Mouse (Mus musculus): Measurements from ENCODE around the gene Mr1. TPM values are rescaled to one million over a fixed set of nuclear protein-coding genes. Genes with fewer than 3 reads are reported as not detected.
A peak's percentile ranks its signal among the peaks of the same experiment; 100 is the strongest.

Mr1 gene
- polyA plus RNA-seq, 1 experiment from 2014 or later, result 8.6 TPM

DNA sequence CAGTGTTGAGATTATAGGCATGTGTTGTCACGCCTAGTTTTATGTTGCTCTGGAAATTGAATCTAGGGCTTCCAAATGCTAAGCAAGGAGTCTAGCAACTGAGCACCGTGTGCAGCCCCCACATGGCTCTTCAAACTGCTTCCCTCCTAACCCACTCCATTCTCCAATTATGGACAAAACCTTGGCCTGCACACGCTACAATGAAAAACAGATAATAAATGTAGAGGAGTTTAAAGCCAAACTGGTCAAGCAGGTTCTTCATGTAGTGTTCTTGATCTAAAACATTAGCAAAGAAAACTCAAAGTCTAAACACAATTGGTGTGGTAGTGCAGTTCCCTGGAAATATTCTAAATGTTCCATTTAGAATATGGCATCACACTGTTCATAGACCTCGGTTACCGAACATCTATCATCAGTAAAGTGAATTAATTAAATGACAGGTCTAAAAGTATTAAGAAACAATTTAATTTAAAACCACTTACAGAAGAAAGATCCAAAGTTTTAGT is 19.1 kb downstream of the Mr1 start:
- Histone ChIP-seq H3K27ac (replicated peaks in 1 of 2; ENCODE audit: control insufficient read depth in 1 of 2, insufficient read depth in 1 of 2, low read depth in 2 of 2, low read length in 2 of 2) (no peak overlapping the region), H3K9me3 (ENCODE audit: control insufficient read depth, low read length) (no peaks in the 10 kb centered on the region), H3K36me3 (ENCODE audit: control insufficient read depth, insufficient read depth, low read length) (no peaks in the 10 kb centered on the region), H3K27me3 (ENCODE audit: control insufficient read depth, insufficient read depth, low read length) (no peaks in the 10 kb centered on the region), H3K4me3 (ENCODE audit: control insufficient read depth in 1 of 2, insufficient read depth in 1 of 2, low read depth in 1 of 2, low read length in 2 of 2) (no peak overlapping the region), H3K4me1 (ENCODE audit: control insufficient read depth in 2 of 2, insufficient read depth in 2 of 2, low read length in 2 of 2) (peaks cover 0 to 1% of the 10 kb centered on the region in 2 experiments; a peak in 2 of 4 replicates), H3K4me2 (ENCODE audit: low read length) (no peak overlapping the region), H3K9ac (ENCODE audit: low read length) (no peak overlapping the region)
- no peak for ATAC-seq (ENCODE audit: insufficient number of reproducible peaks, insufficient read depth, low FRiP score, low read depth)
- WGBS, result 85% methylated on average over 5 of the region's 5 CpGs

DNA sequence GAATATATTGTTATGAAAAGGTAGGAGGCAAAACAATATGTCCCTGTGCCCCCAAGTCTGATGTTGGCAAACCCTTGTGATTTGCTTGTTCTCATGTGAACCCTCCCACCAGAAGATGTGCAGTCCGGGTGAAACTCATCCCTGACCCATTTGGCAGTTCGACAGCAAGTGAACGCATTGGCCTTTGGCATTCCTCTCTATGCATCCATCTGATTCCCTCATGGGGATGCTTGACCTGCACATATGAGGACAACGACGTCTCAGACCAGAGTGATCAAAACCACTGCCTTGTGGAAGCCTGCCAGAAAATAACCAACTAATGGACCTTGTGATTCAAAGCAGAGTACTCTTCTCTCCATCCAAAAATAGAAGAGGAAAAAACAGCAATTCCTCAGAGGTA is 19.9 kb downstream of the Mr1 start:
- no peak overlapping the region for H3K4me2 ChIP-seq (ENCODE audit: low read length)
- H3K4me1 ChIP-seq (ENCODE audit: control insufficient read depth in 2 of 2, insufficient read depth in 2 of 2, low read length in 2 of 2), result peaks cover 0 to 3% of the 10 kb centered on the region in 2 experiments; a peak in 2 of 4 replicates
- no peak for ATAC-seq (ENCODE audit: insufficient number of reproducible peaks, insufficient read depth, low FRiP score, low read depth)
- no peaks in the 10 kb centered on the region for H3K36me3 ChIP-seq (ENCODE audit: control insufficient read depth, insufficient read depth, low read length)
- no peak overlapping the region for H3K4me3 ChIP-seq (ENCODE audit: control insufficient read depth in 1 of 2, insufficient read depth in 1 of 2, low read depth in 1 of 2, low read length in 2 of 2)
- WGBS, result 69% methylated on average over 5 of the region's 5 CpGs
- H3K27ac ChIP-seq (replicated peaks in 1 of 2; ENCODE audit: control insufficient read depth in 1 of 2, insufficient read depth in 1 of 2, low read depth in 2 of 2, low read length in 2 of 2), result no peak overlapping the region
- H3K9me3 ChIP-seq (ENCODE audit: control insufficient read depth, low read length), result no peaks in the 10 kb centered on the region
- no peaks in the 10 kb centered on the region for H3K27me3 ChIP-seq (ENCODE audit: control insufficient read depth, insufficient read depth, low read length)
- H3K9ac ChIP-seq (ENCODE audit: low read length), result no peak overlapping the region

DNA sequence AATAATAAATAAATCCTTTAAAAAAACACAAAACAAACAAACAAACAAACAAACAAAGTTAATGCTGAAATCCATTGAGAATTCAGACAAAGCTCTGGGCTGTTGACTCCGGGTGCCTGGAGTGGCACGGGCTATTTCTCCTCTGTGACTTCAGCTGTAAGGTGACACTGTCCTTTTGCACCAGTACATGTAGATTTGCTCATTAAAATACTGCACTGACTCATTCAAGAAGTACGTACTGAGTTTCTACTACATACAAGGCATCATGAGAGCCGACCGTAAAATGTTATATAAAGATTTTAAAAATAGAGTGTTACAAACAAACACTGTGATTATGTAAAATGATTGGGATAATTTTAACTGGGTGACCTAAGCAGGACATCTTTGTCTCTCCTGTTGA is 22.2 kb downstream of the Mr1 start:
- no peak overlapping the region for H3K4me2 ChIP-seq (ENCODE audit: low read length)
- no peaks in the 10 kb centered on the region for H3K9me3 ChIP-seq (ENCODE audit: control insufficient read depth, low read length)
- WGBS, result 78% methylated on average over 5 of the region's 5 CpGs
- no peaks in the 10 kb centered on the region for H3K27me3 ChIP-seq (ENCODE audit: control insufficient read depth, insufficient read depth, low read length)
- H3K9ac ChIP-seq (ENCODE audit: low read length), result no peak overlapping the region
- no peak overlapping the region for H3K4me3 ChIP-seq (ENCODE audit: control insufficient read depth in 1 of 2, insufficient read depth in 1 of 2, low read depth in 1 of 2, low read length in 2 of 2)
- ATAC-seq (ENCODE audit: insufficient number of reproducible peaks, insufficient read depth, low FRiP score, low read depth), result no peak
- H3K4me1 ChIP-seq (ENCODE audit: control insufficient read depth in 2 of 2, insufficient read depth in 2 of 2, low read length in 2 of 2), result peaks cover 0 to 3% of the 10 kb centered on the region in 2 experiments; a peak in 2 of 4 replicates
- H3K36me3 ChIP-seq (ENCODE audit: control insufficient read depth, insufficient read depth, low read length), result no peaks in the 10 kb centered on the region
- H3K27ac ChIP-seq (replicated peaks in 1 of 2; ENCODE audit: control insufficient read depth in 1 of 2, insufficient read depth in 1 of 2, low read depth in 2 of 2, low read length in 2 of 2), result no peak overlapping the region

DNA sequence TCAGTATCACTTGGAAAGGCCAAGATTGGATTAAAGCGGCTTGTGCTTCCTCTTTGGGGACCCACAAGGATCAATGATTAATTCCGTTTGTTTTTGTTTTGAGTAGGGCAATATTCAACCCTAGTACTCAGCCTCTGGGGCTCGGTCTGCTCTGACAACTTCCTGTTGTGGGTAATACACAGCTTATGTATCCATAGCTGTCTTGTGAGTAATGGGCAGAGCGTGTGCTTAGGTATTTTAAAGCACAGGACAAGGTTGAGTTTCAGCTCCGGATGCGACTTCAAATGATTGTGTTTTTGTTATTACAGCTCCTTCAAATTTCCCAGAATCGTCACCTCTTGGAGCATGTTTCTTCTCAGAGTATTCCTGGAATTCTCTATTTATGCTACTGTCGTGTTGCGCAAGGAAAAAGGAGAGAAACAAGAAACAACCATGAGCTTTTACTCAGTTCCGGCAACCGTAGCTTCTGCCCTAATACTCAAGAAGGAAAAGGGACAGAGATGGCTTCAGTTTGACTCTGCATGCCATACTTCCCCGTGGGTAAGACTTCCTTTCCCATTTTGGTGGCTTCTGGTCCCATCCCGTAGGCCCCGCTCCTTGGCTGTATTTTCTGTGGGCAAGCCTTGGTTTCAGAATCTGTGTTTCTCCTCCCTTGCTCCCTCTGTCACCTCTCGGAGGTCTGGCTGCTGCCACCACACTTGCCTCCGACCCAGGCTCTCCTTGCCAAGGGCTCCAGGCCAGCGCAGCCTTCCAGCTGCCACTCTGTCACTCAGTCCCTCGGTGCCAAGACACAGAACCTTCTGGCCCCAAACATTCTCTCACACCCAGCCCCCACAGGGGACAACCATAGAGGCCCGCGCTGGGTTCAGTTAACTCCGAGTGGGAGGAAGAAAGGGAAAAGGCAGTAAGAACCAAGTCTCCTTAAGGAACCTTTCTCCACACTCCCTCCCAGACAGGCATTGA is 24.4 kb downstream of the Mr1 start:
- Histone ChIP-seq H3K36me3 (ENCODE audit: control insufficient read depth, insufficient read depth, low read length) (no peaks in the 10 kb centered on the region), H3K9me3 (ENCODE audit: control insufficient read depth, low read length) (no peaks in the 10 kb centered on the region), H3K27me3 (ENCODE audit: control insufficient read depth, insufficient read depth, low read length) (no peaks in the 10 kb centered on the region), H3K27ac (replicated peaks in 1 of 2; ENCODE audit: control insufficient read depth in 1 of 2, insufficient read depth in 1 of 2, low read depth in 2 of 2, low read length in 2 of 2) (no peak overlapping the region; a peak in 1 of 4 replicates), H3K4me1 (ENCODE audit: control insufficient read depth in 2 of 2, insufficient read depth in 2 of 2, low read length in 2 of 2) (peaks cover 0 to 3% of the 10 kb centered on the region in 2 experiments; a peak in 2 of 4 replicates), H3K4me3 (ENCODE audit: control insufficient read depth in 1 of 2, insufficient read depth in 1 of 2, low read depth in 1 of 2, low read length in 2 of 2) (no peak overlapping the region), H3K4me2 (ENCODE audit: low read length) (no peak overlapping the region), H3K9ac (ENCODE audit: low read length) (no peak overlapping the region)
- ATAC-seq (ENCODE audit: insufficient number of reproducible peaks, insufficient read depth, low FRiP score, low read depth), result peak; percentile 50; the same call in 1 of the 2 replicates
- WGBS, result 72% methylated on average over 21 of the region's 21 CpGs

DNA sequence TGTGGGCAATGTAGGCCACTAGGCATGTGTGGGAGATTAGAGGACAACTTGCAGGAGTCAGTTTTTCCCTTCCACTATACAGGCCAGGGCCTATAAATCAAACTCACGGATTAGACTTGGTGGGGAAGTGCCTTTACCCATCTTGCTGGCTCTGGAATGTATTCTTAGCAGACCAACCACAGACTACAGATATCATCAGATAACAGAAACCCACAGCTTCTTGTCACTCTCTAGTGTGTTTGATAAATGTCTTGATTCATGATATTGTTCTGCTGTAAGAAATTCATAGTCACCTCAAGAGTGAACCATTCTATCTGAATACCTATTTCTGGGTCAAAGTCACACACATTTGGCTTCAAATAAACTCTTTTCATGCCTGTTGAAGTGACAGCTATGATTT is 26.9 kb downstream of the Mr1 start:
- Histone ChIP-seq H3K4me3 (ENCODE audit: control insufficient read depth in 1 of 2, insufficient read depth in 1 of 2, low read depth in 1 of 2, low read length in 2 of 2) (no peak overlapping the region), H3K27ac (replicated peaks in 1 of 2; ENCODE audit: control insufficient read depth in 1 of 2, insufficient read depth in 1 of 2, low read depth in 2 of 2, low read length in 2 of 2) (no peak overlapping the region), H3K4me1 (ENCODE audit: control insufficient read depth in 2 of 2, insufficient read depth in 2 of 2, low read length in 2 of 2) (peaks cover 0 to 3% of the 10 kb centered on the region in 2 experiments; a peak in 2 of 4 replicates), H3K27me3 (ENCODE audit: control insufficient read depth, insufficient read depth, low read length) (no peaks in the 10 kb centered on the region), H3K4me2 (ENCODE audit: low read length) (no peak overlapping the region), H3K9me3 (ENCODE audit: control insufficient read depth, low read length) (no peaks in the 10 kb centered on the region), H3K9ac (ENCODE audit: low read length) (no peak overlapping the region), H3K36me3 (ENCODE audit: control insufficient read depth, insufficient read depth, low read length) (no peaks in the 10 kb centered on the region)
- no peak for ATAC-seq (ENCODE audit: insufficient number of reproducible peaks, insufficient read depth, low FRiP score, low read depth)
- WGBS, result 74% methylated on average over 1 of the region's 1 CpGs

DNA sequence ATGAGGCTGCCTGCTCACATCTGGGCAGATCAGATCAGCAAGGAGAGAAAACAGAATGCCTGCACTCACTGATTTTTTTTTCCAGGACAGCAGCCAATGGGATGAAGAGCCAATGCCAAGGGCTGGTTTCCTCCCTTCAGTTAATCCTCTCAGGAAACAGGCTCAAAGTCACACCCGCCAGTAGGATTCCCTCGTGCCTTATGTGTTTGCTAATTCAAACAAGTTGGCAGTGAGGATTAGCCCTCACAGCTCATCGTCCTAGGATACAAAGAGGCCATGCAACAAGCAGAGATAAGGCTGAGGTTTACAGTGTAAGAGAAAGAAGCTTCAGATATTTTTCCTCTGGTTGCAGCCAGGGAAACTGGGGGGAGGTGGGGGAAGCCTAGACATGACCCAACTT is 32.7 kb downstream of the Mr1 start:
- H3K27ac ChIP-seq (replicated peaks in 1 of 2; ENCODE audit: control insufficient read depth in 1 of 2, insufficient read depth in 1 of 2, low read depth in 2 of 2, low read length in 2 of 2), result peak overlapping the region in 1 of 2 experiments; percentile 20; a peak in 1 of 4 replicates
- no peak overlapping the region for H3K4me2 ChIP-seq (ENCODE audit: low read length)
- H3K9me3 ChIP-seq (ENCODE audit: control insufficient read depth, low read length), result no peaks in the 10 kb centered on the region
- H3K4me3 ChIP-seq (ENCODE audit: control insufficient read depth in 1 of 2, insufficient read depth in 1 of 2, low read depth in 1 of 2, low read length in 2 of 2), result no peak overlapping the region
- 8% methylated on average over 3 of the region's 3 CpGs for WGBS
- no peaks in the 10 kb centered on the region for H3K36me3 ChIP-seq (ENCODE audit: control insufficient read depth, insufficient read depth, low read length)
- no peak overlapping the region for H3K9ac ChIP-seq (ENCODE audit: low read length)
- no peaks in the 10 kb centered on the region for H3K27me3 ChIP-seq (ENCODE audit: control insufficient read depth, insufficient read depth, low read length)
- ATAC-seq (ENCODE audit: insufficient number of reproducible peaks, insufficient read depth, low FRiP score, low read depth), result no peak
- H3K4me1 ChIP-seq (ENCODE audit: control insufficient read depth in 2 of 2, insufficient read depth in 2 of 2, low read length in 2 of 2), result peaks cover 23 to 27% of the 10 kb centered on the region in 2 experiments

DNA sequence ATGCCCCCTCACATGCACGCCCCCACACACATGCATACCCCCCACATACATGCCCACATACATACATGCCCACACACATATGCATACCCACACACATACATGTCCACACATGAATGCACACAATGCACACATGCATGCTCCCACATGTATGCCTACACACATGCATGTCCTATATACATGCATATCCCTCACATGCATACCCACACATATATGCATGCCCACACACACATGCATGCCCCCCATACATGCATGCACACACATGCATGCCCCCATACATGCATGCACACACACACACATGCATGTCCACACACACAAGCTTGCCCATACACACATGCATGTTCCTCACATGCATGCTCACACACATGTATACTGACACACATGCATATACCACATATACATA is 33.7 kb downstream of the Mr1 start:
- H3K4me2 ChIP-seq (ENCODE audit: low read length), result no peak overlapping the region
- WGBS, result 90% methylated on average over 1 of the region's 1 CpGs
- no peaks in the 10 kb centered on the region for H3K36me3 ChIP-seq (ENCODE audit: control insufficient read depth, insufficient read depth, low read length)
- no peak overlapping the region for H3K27ac ChIP-seq (replicated peaks in 1 of 2; ENCODE audit: control insufficient read depth in 1 of 2, insufficient read depth in 1 of 2, low read depth in 2 of 2, low read length in 2 of 2)
- H3K9me3 ChIP-seq (ENCODE audit: control insufficient read depth, low read length), result no peaks in the 10 kb centered on the region
- H3K27me3 ChIP-seq (ENCODE audit: control insufficient read depth, insufficient read depth, low read length), result no peaks in the 10 kb centered on the region
- no peak overlapping the region for H3K9ac ChIP-seq (ENCODE audit: low read length)
- H3K4me3 ChIP-seq (ENCODE audit: control insufficient read depth in 1 of 2, insufficient read depth in 1 of 2, low read depth in 1 of 2, low read length in 2 of 2), result no peak overlapping the region
- peaks cover 31 to 36% of the 10 kb centered on the region in 2 experiments for H3K4me1 ChIP-seq (ENCODE audit: control insufficient read depth in 2 of 2, insufficient read depth in 2 of 2, low read length in 2 of 2)
- ATAC-seq (ENCODE audit: insufficient number of reproducible peaks, insufficient read depth, low FRiP score, low read depth), result no peak

Data from heart, embryonic 14.5 days (tissue).